Mouse (Mus musculus): Measurements from ENCODE around the gene Senp5.
"Not testable (repeated sequence)": the region's sequence is repeated elsewhere in the genome, so short reads cannot be mapped to it uniquely, and the experiment has no call there.

Senp5 gene

GRCm38 (mm10) chr16:32002509-32003477, at the start of gene Senp5:
TSS of gene Senp5 (minus strand) at chr16:32003287.
- DNase-seq (ENCODE audit: low spot score): peak; percentile 90

DNA sequence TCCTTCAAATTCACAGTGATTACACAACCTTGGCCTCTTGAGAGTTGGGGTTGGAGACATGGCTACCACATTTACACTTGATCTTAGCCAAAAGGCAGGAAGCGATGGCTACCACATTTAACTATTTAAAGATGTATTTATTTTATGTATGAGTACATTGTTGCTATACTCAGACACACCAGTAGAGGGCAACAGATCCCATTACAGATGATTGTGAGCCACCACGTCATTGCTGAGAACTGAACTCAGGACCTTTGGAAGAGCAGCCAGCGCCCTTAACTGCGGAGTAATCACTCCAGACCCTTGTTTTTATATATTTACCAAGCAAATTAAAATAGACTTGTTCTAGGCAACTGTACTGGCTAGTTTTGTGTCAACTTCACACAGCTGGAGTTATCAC, 39.3 kb upstream of the Senp5 start:
- no peak for DNase-seq (ENCODE audit: low spot score)

DNA sequence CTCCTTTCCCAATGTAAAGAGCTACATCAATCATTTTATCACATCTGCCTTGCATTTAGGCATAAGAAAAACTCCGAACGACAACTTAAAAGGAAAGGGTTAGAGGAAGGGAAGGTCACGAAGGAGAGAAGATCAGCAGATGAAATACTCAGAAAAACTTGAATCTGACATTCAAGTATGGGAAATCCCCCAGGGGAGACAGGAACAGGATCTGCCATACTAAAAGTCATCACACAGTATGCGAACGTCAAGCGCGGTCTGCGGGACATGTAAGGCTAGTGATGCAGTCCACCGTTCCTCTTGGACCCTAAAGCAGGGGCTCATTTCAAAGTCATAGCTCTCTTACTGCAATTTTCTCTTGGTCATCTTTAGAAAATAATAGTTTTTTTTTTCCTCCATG, 16.6 kb upstream of the Senp5 start:
- DNase-seq (ENCODE audit: low spot score): no peak

DNA sequence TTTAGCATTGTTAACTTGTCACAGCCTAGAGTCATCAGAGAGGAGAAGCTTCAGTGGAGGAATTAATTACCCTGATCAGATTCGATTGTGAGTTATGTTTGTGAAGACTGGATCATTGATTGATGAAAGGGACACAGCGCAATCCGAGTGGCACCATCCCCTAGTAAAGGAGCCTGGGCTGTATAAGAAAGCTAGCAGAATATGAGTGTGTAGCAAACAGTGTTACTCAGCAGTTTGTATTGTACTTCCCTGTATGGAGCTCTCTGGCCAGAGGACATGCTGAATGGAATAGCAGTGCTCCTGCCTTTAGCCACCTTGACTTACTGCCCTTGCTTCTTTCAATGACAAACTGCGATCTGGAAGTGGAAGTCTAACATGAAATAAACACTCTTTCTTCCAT, 7.2 kb upstream of the Senp5 start:
- no peak for DNase-seq (ENCODE audit: low spot score)

GRCm38 (mm10) chr16:32009913-32010312, 6.8 kb upstream of the Senp5 start:
- peak; percentile 21 for DNase-seq (ENCODE audit: low spot score)

- no peak for DNase-seq (ENCODE audit: low spot score)
Measured at GRCm38 (mm10) chr16:32008529-32009293, 5.6 kb upstream of the Senp5 start.

GRCm38 (mm10) chr16:32004731-32005130, 1.6 kb upstream of the Senp5 start:
- DNase-seq (ENCODE audit: low spot score): no peak

- DNase-seq (ENCODE audit: low spot score): no peak
Measured at GRCm38 (mm10) chr16:31996371-31996770, 6.7 kb downstream of the Senp5 start.

DNA sequence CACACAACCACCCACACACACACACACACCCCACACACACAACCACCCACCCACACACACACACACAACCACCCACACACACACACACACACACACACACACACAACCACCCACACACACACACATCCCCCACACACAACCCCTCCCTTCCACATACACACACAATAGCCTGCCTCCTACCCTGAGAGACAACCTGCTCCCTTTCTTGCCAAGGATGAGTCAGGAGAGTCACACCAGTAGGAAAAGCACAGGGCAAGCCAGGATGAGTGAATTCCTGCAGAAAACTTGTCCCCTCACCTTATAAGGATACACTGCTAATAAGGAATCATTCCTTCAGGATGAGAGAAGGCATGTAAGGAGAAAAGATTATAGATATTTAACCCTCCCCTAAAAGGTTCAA, 9.1 kb downstream of the Senp5 start:
- no peak for DNase-seq (ENCODE audit: low spot score)

- no peak for DNase-seq (ENCODE audit: low spot score)
Measured at GRCm38 (mm10) chr16:31993195-31993594, 9.9 kb downstream of the Senp5 start.

- DNase-seq (ENCODE audit: low spot score): no peak
Measured at GRCm38 (mm10) chr16:31992039-31992438, 11.0 kb downstream of the Senp5 start.

DNA sequence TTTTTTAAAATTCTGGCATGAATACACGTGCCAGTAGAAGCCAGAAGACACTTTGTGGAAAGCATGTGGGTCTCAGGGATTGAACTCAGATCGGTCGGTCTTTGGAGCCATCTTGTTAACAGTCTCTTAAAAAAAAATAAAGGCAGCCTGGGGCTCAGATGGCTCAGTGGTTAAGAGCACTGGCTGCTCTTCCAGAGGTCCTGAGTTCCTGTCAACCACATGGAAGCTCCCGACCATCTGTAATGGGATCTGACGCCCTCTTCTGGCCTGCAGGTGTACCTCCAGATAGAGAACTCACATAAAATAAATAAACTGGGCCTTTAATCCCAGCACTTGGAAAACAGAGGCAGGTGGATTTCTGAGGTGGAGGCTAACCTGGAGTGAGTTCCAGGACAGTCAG, 22.1 kb downstream of the Senp5 start:
- no peak for DNase-seq (ENCODE audit: low spot score)

- no peak for DNase-seq (ENCODE audit: low spot score)
Measured at GRCm38 (mm10) chr16:31979501-31979900, 23.6 kb downstream of the Senp5 start.

DNA sequence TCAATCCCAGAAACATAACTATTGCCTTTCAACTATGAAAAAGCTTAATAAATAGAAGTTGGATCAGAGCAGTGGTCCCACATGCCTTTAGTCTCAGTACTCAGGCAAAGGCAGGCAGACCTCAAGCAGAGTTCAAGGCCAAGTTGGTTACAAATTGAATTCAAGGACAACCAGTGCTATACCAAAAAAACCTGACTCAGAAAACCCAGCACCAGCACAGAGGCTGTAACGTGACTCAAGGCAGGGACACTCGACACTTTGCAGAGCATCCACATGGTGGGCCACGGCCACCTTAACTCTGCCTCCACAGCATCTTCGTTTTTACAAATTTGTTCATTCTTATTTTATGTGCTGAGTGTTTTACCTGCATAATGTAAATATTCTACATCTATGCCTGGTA, 27.8 kb downstream of the Senp5 start:
- no peak for DNase-seq (ENCODE audit: low spot score)

- no peak for DNase-seq (ENCODE audit: low spot score)
Measured at GRCm38 (mm10) chr16:31963224-31963623, 39.9 kb downstream of the Senp5 start.

- peak; percentile 96 for DNase-seq (ENCODE audit: low spot score)
Measured at GRCm38 (mm10) chr16:31948345-31948774, 54.7 kb downstream of the Senp5 start, which contains the start of the genes 0610012G03Rik and Ncbp2. TSS of gene 0610012G03Rik (minus strand) at chr16:31948494. TSS of gene Ncbp2 (plus strand) at chr16:31948513.

DNA sequence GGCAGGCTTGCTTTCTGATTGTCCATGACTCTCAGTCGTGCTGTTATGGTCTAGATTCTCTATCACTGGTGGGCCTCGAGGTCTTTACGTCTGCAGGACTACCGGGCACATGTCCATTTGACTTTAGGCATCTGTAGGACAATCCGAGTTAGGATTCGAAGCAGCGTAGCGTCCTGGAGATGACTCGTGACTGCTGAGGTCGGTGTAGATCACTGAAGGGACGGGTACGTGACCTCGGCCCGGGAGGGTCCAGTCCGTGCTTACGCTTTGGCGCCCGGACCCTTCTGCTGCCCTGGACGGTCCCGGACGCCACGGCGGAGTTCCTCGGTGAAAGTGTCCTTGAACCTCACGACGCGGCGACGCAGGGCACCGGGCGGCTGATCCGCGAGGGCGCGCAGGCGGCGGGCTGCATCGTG, 55.2 kb downstream of the Senp5 start:
- DNase-seq (ENCODE audit: low spot score): peak; percentile 46

- DNase-seq (ENCODE audit: low spot score): no peak
Measured at GRCm38 (mm10) chr16:31947333-31947732, 55.8 kb downstream of the Senp5 start.

DNA sequence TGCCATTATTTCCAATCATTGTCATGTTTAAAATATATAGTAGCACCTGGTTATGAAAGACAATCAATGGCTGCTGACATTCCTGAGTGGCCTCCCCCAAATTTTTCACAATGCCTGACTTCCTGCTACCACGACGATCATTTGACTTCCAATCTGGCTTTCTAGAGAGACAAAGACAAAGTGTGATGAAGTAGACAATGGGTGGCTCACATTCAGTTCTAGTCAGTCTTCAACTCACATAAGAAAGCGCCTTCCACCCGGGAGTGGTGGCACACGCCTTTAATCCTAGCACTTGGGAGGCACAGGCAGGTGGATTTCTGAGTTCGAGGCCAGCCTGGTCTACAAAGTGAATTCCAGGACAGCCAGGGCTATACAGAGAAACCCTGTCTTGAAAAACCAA, 57.1 kb downstream of the Senp5 start:
- not testable (repeated sequence) for DNase-seq (ENCODE audit: low spot score)

- no peak for DNase-seq (ENCODE audit: low spot score)
Measured at GRCm38 (mm10) chr16:31945372-31945771, 57.7 kb downstream of the Senp5 start.

- DNase-seq (ENCODE audit: low spot score): no peak
Measured at GRCm38 (mm10) chr16:31944698-31945255, 58.3 kb downstream of the Senp5 start.

DNA sequence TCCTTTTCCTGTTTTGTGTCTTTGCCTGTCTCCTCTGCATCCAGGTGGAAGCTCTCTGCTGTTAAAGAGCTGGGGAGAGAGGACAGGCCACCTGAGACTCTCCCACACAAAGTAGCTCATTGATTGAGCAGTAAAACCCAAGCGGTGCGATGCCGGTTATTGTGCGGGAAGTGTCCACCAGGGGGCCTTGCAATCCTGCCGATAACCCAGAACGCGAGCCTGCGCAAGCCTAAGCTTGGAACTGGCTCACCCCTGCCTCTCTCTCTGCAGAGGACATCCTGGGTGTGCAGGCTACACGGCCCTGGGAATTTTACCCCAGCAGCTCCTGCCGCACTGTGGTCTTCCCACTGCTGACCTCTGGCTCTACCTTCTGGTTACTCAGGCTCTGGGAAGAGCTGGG, 59.1 kb downstream of the Senp5 start:
- peak; percentile 84 for DNase-seq (ENCODE audit: low spot score)
